Mouse (Mus musculus) kidney, embryonic 14.5 days (tissue): ENCODE measurements around the gene Bphl. TPM values are rescaled to one million over a fixed set of nuclear protein-coding genes. Genes with fewer than 3 reads are reported as not detected.

ENCODE experiments used
- ATAC-seq: fragments of 200-750 bp; cut with Nextera tagmentation; 2 replicates; pipeline ENCODE4 v1.8.0; 2017; ENCODE audit warnings: moderate number of reproducible peaks, mild to moderate bottlenecking, moderate TSS enrichment, moderate library complexity; ENCODE audit not compliant: low FRiP score, low TSS enrichment
- H3K27ac ChIP-seq: fragments of 300-500 bp; sonication (generic); 2 replicates; pipeline ENCODE4 v1.5.1; 2014; ENCODE audit warnings: low read depth, mild to moderate bottlenecking, low read length, moderate library complexity, mixed read lengths
- H3K27me3 ChIP-seq: fragments of 300-500 bp; sonication (generic); 2 replicates; pipeline ENCODE4 v1.6.1; 2014; ENCODE audit warnings: mild to moderate bottlenecking, low read length; ENCODE audit not compliant: control insufficient read depth, insufficient read depth
- H3K36me3 ChIP-seq: fragments of 300-500 bp; sonication (generic); 2 replicates; pipeline ENCODE4 v1.6.1; 2014; ENCODE audit warnings: low read length, mixed read lengths; ENCODE audit not compliant: control insufficient read depth, insufficient read depth
- H3K4me1 ChIP-seq: fragments of 300-500 bp; sonication (generic); 2 replicates; pipeline ENCODE4 v1.6.1; 2014; ENCODE audit warnings: low read length, mixed read lengths; ENCODE audit not compliant: control insufficient read depth, insufficient read depth
- H3K4me2 ChIP-seq: fragments of 300-500 bp; sonication (generic); replicated peaks from 2 replicates; pipeline ENCODE4 v1.6.1; 2014; ENCODE audit warnings: low read depth, mild to moderate bottlenecking, low read length
- H3K4me3 ChIP-seq: fragments of 300-500 bp; sonication (generic); 2 replicates; pipeline ENCODE4 v1.5.1; 2014; ENCODE audit warnings: mild to moderate bottlenecking, low read length
- H3K9ac ChIP-seq: fragments of 300-500 bp; sonication (generic); 2 replicates; pipeline ENCODE4 v1.6.1; 2014; ENCODE audit warnings: low read depth, mild to moderate bottlenecking, low read length, moderate library complexity
- H3K9me3 ChIP-seq: fragments of 300-500 bp; sonication (generic); 2 replicates; pipeline ENCODE4 v1.6.1; 2016; ENCODE audit warnings: low read length; ENCODE audit not compliant: control insufficient read depth
- WGBS: fragments of 180-500 bp; shearing (Covaris S2); extraction: QIAGEN DNeasy Blood & Tissue Kit; methylation state at CpG from one replicate; pipeline ENCODE4 v1.1.7; 2014; 5-methylcytosine and 5-hydroxymethylcytosine counted together
- polyA plus RNA-seq: library from polyadenylated mRNA; unstranded; fragments of >200 nt; fragmentation: Nextera tagmentation; extraction: Ambion mirVana; gene quantifications from 2 replicates; pipeline ENCODE4 v1.2.1, GENCODE M21; 2014

Bphl gene
- 47.4 and 49.0 TPM in 2 replicates for polyA plus RNA-seq

GRCm38 (mm10) chr13:34037172-34038055, at the start of gene Bphl:
Bphl (plus strand) TSS chr13:34037597.
- H3K36me3 ChIP-seq, result peaks cover 19% of the 10 kb centered on the region
- H3K4me1 ChIP-seq, result peaks cover 4% of the 10 kb centered on the region; the same call in 1 of the 2 replicates
- H3K9me3 ChIP-seq, result no peaks in the 10 kb centered on the region
- peak within 1 kb of the TSS; percentile 74 for H3K4me2 ChIP-seq
- H3K27ac ChIP-seq, result peak within 1 kb of the TSS; percentile 82
- ATAC-seq, result peak; percentile 87
- H3K4me3 ChIP-seq, result peak within 1 kb of the TSS; percentile 74
- no peaks in the 10 kb centered on the region for H3K27me3 ChIP-seq
- peak within 1 kb of the TSS; percentile 86 for H3K9ac ChIP-seq
- 1% methylated on average over 37 of the region's 37 CpGs for WGBS

- H3K4me1 ChIP-seq, result no peaks in the 10 kb centered on the region
- no peak overlapping the region for H3K4me2 ChIP-seq
- 79% methylated on average over 5 of the region's 5 CpGs for WGBS
- no peak overlapping the region for H3K27ac ChIP-seq
- peaks cover 13% of the 10 kb centered on the region; the same call in 1 of the 2 replicates for H3K36me3 ChIP-seq
- H3K9ac ChIP-seq, result no peak overlapping the region
- no peak for ATAC-seq
- H3K9me3 ChIP-seq, result no peaks in the 10 kb centered on the region
- H3K27me3 ChIP-seq, result no peaks in the 10 kb centered on the region
- H3K4me3 ChIP-seq, result no peak overlapping the region
Observed at GRCm38 (mm10) chr13:33989625-33990024, 47.8 kb upstream of the Bphl start.

GRCm38 (mm10) chr13:33995197-33995596, 42.2 kb upstream of the Bphl start:
- H3K27ac ChIP-seq, result no peak overlapping the region
- ATAC-seq, result peak; percentile 64; the same call in 1 of the 2 replicates

DNA sequence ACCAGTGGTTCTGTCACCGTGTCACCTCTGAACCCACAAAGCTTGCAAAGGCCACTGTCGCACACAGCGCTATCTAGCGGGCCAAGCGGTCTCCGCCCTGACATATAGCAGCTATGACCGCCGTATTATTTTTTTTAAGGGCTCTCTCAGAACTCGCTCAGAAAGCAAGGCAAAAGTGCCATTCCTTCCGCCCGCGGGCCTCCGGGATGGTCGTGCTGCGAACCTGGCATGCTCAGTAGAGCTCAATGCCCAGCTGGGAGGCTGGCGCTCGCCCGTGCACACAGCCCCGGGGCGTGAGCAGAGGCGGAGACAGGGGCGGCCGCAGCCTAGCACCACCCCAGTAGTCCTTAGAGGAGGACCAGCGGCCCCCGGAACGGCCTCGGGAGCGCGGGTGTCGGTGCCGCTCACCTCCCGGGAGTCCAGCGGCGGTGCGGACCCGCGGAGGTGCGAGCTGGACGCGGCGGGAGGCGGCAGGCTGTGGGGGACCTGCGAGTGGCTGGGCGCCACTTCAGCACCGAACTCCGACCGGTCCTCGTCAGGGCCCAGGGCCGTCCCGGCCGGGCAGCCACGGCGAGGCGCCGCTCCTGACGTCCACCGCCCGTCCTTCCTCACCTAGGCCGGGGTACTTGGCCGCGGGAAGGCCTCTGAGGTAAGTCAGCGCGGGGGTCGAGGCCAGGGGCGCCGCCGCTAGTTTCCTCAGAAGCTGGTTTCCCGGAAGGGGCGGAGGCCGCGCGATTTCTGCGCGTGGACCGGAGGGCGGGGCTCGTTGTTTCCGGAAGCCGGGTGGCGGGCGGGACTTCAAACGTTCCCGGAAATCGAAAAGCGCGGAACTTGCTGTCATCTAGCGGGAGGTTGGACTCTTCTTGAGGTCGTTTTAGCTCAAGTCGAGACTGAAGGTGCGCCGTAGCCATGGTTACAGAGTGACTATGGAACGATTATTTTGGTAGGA, 35.1 kb upstream of the Bphl start, which contains the start of the genes Ripk1 and Serpinb6a:
TSS of gene Ripk1 (plus strand) at position 306 of the 949 bp plus-strand sequence.
TSS of gene Serpinb6a (minus strand) at position 737 of the 949 bp plus-strand sequence.
- peak; percentile 98 for ATAC-seq
- Histone ChIP-seq H3K27ac (peak within 1 kb of the TSS; percentile 88), H3K36me3 (no peaks in the 10 kb centered on the region), H3K9ac (peak within 1 kb of the TSS; percentile 76), H3K4me1 (peaks cover 6% of the 10 kb centered on the region; the same call in 1 of the 2 replicates), H3K4me3 (peak within 1 kb of the TSS; percentile 75), H3K9me3 (no peaks in the 10 kb centered on the region), H3K4me2 (peak within 1 kb of the TSS; percentile 73), H3K27me3 (no peaks in the 10 kb centered on the region)
- WGBS, result under 1% methylated on average over 75 of the region's 92 CpGs

More at GRCm38 (mm10) chr13:33995197-33995596, 42.2 kb upstream of the Bphl start:
- WGBS, result 22% methylated on average over 1 of the region's 1 CpGs
- Histone ChIP-seq H3K4me1 (no peaks in the 10 kb centered on the region), H3K9ac (no peak overlapping the region), H3K27me3 (no peaks in the 10 kb centered on the region), H3K4me2 (no peak overlapping the region), H3K36me3 (no peaks in the 10 kb centered on the region), H3K4me3 (no peak overlapping the region), H3K9me3 (no peaks in the 10 kb centered on the region)

DNA sequence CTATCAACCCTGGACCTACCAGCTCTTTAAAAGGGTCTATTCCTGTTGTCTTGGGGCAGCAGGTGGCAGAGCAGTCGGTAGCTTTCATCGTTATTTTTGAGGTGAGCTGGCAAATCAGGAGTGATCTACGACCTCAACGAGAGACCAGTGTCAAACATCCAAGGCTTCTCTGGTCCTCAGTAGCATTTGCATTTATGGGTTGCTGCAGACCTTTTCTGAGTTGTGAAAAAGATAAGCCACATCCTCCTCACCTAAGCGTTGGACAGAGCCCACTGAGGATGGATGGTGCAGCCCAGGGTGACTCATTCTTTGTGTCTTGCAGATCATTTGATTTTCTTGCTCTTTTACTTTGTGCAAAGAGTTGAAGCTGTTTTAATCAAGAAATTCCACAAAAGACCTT, 34.3 kb upstream of the Bphl start:
- H3K9ac ChIP-seq, result peak overlapping the region; percentile 76; the same call in 1 of the 2 replicates
- peak overlapping the region; percentile 73 for H3K4me2 ChIP-seq
- WGBS, result 5% methylated on average over 5 of the region's 5 CpGs
- H3K36me3 ChIP-seq, result no peaks in the 10 kb centered on the region
- no peaks in the 10 kb centered on the region for H3K27me3 ChIP-seq
- no peak for ATAC-seq
- H3K27ac ChIP-seq, result no peak overlapping the region
- peak overlapping the region; percentile 75 for H3K4me3 ChIP-seq
- no peaks in the 10 kb centered on the region for H3K9me3 ChIP-seq
- peaks cover 6% of the 10 kb centered on the region; the same call in 1 of the 2 replicates for H3K4me1 ChIP-seq

DNA sequence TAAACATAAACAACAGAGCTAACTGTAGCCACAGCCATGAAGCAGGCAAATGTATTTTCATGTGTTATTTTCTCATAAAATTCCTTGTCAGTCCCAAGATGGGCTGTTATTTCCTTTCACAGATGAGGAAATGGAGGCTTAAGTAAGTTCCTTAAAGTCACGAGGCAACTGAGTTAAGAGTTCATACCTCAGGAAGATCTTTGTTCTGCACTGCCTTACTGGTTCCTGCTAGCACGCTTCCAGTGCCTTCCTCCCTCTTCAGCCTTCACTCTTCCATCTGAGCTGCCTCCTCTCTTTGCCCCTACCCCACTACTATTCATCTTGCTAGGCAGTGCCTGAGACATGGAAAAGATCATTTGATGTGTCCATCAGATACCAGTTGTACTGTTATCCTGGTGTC, 30.2 kb upstream of the Bphl start:
- no peak overlapping the region for H3K4me2 ChIP-seq
- peaks cover under 1% of the 10 kb centered on the region; the same call in 1 of the 2 replicates for H3K36me3 ChIP-seq
- no peaks in the 10 kb centered on the region; the same call in 1 of the 2 replicates for H3K4me1 ChIP-seq
- H3K27ac ChIP-seq, result no peak overlapping the region
- WGBS, result 74% methylated on average over 2 of the region's 2 CpGs
- no peaks in the 10 kb centered on the region for H3K9me3 ChIP-seq
- H3K4me3 ChIP-seq, result no peak overlapping the region
- no peak overlapping the region for H3K9ac ChIP-seq
- ATAC-seq, result no peak
- no peaks in the 10 kb centered on the region for H3K27me3 ChIP-seq

DNA sequence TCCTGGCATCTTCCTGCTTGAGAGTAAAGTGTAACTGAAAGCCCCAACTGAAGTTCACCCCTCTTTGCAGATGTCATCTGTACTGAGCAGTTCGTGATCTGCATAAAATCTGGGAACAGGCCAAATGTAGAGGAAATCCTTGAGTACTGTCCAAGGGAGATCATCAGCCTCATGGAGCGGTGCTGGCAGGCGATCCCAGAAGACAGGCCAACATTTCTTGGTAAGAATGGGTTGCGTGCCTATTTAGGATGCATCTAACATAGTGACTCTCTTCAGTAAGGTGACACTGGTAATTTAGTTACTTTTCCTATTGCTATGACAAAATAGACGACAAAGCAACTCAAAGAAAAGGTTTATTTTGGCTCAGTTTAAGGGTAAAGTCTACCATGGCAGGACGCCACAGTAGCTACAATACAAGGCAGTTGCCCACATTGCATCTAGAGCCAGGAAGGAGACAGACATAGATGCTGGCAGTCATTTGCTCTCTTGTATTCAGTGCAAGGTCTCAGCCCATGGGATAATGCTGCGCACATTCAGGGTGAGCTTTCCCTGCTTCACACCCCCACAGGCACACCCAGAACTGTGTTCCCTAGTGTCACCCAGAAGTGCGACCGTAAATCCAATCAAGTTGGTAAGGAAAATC, 20.3 kb upstream of the Bphl start:
- no peak for ATAC-seq
- Histone ChIP-seq H3K4me2 (no peak overlapping the region), H3K36me3 (peaks cover 64% of the 10 kb centered on the region), H3K4me1 (no peaks in the 10 kb centered on the region), H3K9me3 (no peaks in the 10 kb centered on the region; the same call in 1 of the 2 replicates), H3K27ac (no peak overlapping the region), H3K4me3 (no peak overlapping the region), H3K27me3 (no peaks in the 10 kb centered on the region), H3K9ac (no peak overlapping the region)
- WGBS, result 93% methylated on average over 9 of the region's 9 CpGs

DNA sequence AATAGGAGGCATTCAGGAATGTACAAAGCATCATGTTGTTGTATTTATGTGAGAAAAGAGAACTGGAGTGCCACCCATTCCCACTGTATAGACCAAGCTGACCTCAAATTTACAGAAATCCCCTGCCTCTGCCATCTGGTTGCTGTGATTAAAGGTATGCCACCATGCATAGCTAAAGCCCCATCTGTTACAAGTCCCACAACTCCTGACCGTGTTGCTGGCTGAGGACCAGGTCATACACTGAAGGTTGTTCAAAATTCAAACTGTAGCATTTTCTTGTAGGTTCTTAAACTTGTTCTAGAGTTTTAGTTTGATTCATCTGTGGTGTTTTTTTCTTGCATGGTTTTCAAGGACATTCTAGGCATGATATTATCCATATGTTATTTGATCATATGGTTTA, 18.9 kb upstream of the Bphl start:
- 90% methylated on average over 1 of the region's 1 CpGs for WGBS
- H3K9ac ChIP-seq, result no peak overlapping the region
- H3K27ac ChIP-seq, result no peak overlapping the region
- H3K4me2 ChIP-seq, result no peak overlapping the region
- H3K9me3 ChIP-seq, result no peaks in the 10 kb centered on the region; the same call in 1 of the 2 replicates
- peaks cover 61% of the 10 kb centered on the region for H3K36me3 ChIP-seq
- H3K27me3 ChIP-seq, result no peaks in the 10 kb centered on the region
- no peak overlapping the region for H3K4me3 ChIP-seq
- ATAC-seq, result no peak
- no peaks in the 10 kb centered on the region for H3K4me1 ChIP-seq
